Mouse (Mus musculus) liver, postnatal 0 days (tissue): ENCODE results near the gene Naaa.

Experiments used
- CTCF ChIP-seq: sonication (generic); IDR thresholded peaks from 2 replicates; pipeline ENCODE4 v1.5.1; 2016; ENCODE audit warnings: antibody characterized with exemption, low read depth
- EP300 ChIP-seq: IDR thresholded peaks from 2 replicates; pipeline ENCODE4 v1.6.1; 2016; ENCODE audit warnings: antibody characterized with exemption, low read depth, mild to moderate bottlenecking

DNA sequence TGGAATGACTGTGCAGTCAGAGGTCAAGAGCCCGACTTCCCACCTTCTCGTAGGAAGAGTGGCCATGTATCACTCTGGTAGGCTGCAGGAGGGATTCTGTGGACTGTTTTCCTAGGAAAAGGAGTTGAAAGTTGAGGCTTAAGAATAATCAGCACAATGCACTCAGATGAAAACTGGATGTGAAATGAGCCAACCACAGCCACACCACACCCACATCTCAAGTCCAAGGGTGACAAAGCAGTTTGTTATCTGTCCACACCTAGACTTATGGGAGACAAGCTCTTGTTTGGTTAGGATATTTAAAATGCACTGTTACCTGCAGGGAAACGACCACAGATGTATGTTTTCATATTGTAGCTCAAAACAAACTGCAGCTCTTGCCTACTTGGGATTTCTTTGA lies 5.1 kb upstream of the Naaa start:
- TF ChIP-seq CTCF: no peak
- no peak for TF ChIP-seq EP300
